In the genomic region with DNA sequence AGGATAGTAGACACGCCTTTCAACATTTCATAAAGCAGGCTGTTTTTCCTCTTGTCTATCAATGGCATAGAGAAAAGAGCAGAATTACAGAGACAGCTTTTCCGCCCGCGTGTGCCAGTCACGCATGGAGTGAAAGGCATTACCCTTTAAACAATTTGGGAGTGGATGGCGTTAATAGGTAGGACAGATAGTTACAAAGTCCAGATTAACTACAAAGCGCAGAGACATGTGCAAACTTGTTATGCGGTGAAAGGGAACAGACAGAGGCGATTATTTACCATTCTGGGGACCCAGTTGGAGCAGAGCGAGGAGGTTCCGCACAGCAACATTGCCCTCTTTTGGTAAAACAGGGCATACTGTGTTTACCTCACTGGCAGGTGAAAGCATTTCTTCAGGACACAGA, we compare ENCODE assay signal across 8 mouse cellular contexts.
DNase-seq lines count a peak whose midpoint lies in the region; ATAC-seq and TF ChIP-seq lines count a peak whose summit lies in the region.

No protein-coding gene starts in this region.

- H3K4me3 ChIP-seq in forebrain, embryonic 11.5 days (ENCODE audit: low read depth, low read length), result peak overlapping the region; percentile 26
- H3K4me3 ChIP-seq in hindbrain, embryonic 15.5 days, result peak overlapping the region; percentile 36

- DNase-seq in ES-CJ7 (ENCODE audit: low read depth, low spot score), result peak; percentile 45
- DNase-seq in brain, embryonic 14.5 days (ENCODE audit: low read depth), result peak; percentile 94
- DNase-seq in forebrain, embryonic 11.5 days (ENCODE audit: low spot score), result peak; percentile 75
- peak; percentile 71 to 79 for DNase-seq in layer of hippocampus, postnatal 14 days (ENCODE audit: low spot score in 2 of 2)
- peak; percentile 7 for DNase-seq in lung, postnatal 10 days
- DNase-seq in retina, postnatal 7 days (ENCODE audit: low read depth, low spot score), result peak; percentile 44
- no peak for DNase-seq in spleen, postnatal 4 days (ENCODE audit: low spot score in 2 of 2)

- peak overlapping the region; percentile 57 for H3K4me2 ChIP-seq in forebrain, embryonic 11.5 days (ENCODE audit: low read depth, low read length, severe bottlenecking)
- H3K4me2 ChIP-seq in hindbrain, embryonic 15.5 days, result peak overlapping the region; percentile 57

- H3K36me3 ChIP-seq in forebrain, embryonic 11.5 days (ENCODE audit: control insufficient read depth, insufficient read depth, low read length), result no peaks in the 10 kb centered on the region
- H3K36me3 ChIP-seq in hindbrain, embryonic 15.5 days, result no peaks in the 10 kb centered on the region

- WGBS in forebrain, embryonic 11.5 days, result 2% methylated on average over 11 of the region's 11 CpGs
- 3% methylated on average over 11 of the region's 11 CpGs for WGBS in hindbrain, embryonic 15.5 days

- TF ChIP-seq POLR2A in brain, embryonic 14.5 days (IDR thresholded peaks at IDR 0.05; ENCODE audit: borderline replicate concordance, extremely low read depth, insufficient read depth, insufficient read length, poor library complexity, severe bottlenecking), result no peak

- peak overlapping the region; percentile 9; the same call in 1 of the 2 replicates for H3K9ac ChIP-seq in forebrain, embryonic 11.5 days (ENCODE audit: low read length)
- peak overlapping the region; percentile 28; the same call in 1 of the 2 replicates for H3K9ac ChIP-seq in hindbrain, embryonic 15.5 days

- no peaks in the 10 kb centered on the region; the same call in 1 of the 2 replicates for H3K4me1 ChIP-seq in forebrain, embryonic 11.5 days (replicated peaks; ENCODE audit: control insufficient read depth, insufficient read depth, low read length)
- H3K4me1 ChIP-seq in hindbrain, embryonic 15.5 days (replicated peaks), result peaks cover 12% of the 10 kb centered on the region

- H3K27ac ChIP-seq in forebrain, embryonic 11.5 days (ENCODE audit: low read depth, low read length), result peak overlapping the region; percentile 47; the same call in 1 of the 2 replicates
- no peak overlapping the region for H3K27ac ChIP-seq in hindbrain, embryonic 15.5 days (replicated peaks)

- H3K27me3 ChIP-seq in forebrain, embryonic 11.5 days (ENCODE audit: control insufficient read depth, insufficient read depth, low read length), result no peaks in the 10 kb centered on the region
- H3K27me3 ChIP-seq in hindbrain, embryonic 15.5 days, result 0 out of 2 replicates have a peak, but pooled peaks cover 3% of the 10 kb centered on the region

- peak; percentile 81 for TF ChIP-seq CTCF in brain, embryonic 14.5 days (IDR thresholded peaks at IDR 0.05; ENCODE audit: borderline replicate concordance, extremely low read depth, insufficient read depth, insufficient read length)

- ATAC-seq in forebrain, embryonic 11.5 days (replicated peaks; ENCODE audit: low FRiP score), result peak; percentile 89
- ATAC-seq in hindbrain, embryonic 15.5 days (ENCODE audit: low FRiP score, low read depth), result peak; percentile 90

- H3K9me3 ChIP-seq in forebrain, embryonic 11.5 days (ENCODE audit: control insufficient read depth, low read length), result no peaks in the 10 kb centered on the region
- H3K9me3 ChIP-seq in hindbrain, embryonic 15.5 days, result no peaks in the 10 kb centered on the region

Comparison
In these comparisons a context has a peak if more than half of its experiments do, and no peak if none do; other contexts are left out.
1. DNase-seq: peak in ES-CJ7 (single experiment), brain, embryonic 14.5 days (single experiment), forebrain, embryonic 11.5 days (single experiment), layer of hippocampus, postnatal 14 days (2 of 2), lung, postnatal 10 days (single experiment) and retina, postnatal 7 days (single experiment); none in spleen, postnatal 4 days (0 of 2).